Mouse (Mus musculus) urinary bladder, postnatal 4 days (tissue): ENCODE measurements around the gene Ppl.

ENCODE experiments used
- DNase-seq, 2 experiments: peaks; one replicate each; pipeline ENCODE4 v3.0.0; 2021 to 2022; ENCODE audit warnings: low spot score in 2 of 2

The Ppl gene

DNA sequence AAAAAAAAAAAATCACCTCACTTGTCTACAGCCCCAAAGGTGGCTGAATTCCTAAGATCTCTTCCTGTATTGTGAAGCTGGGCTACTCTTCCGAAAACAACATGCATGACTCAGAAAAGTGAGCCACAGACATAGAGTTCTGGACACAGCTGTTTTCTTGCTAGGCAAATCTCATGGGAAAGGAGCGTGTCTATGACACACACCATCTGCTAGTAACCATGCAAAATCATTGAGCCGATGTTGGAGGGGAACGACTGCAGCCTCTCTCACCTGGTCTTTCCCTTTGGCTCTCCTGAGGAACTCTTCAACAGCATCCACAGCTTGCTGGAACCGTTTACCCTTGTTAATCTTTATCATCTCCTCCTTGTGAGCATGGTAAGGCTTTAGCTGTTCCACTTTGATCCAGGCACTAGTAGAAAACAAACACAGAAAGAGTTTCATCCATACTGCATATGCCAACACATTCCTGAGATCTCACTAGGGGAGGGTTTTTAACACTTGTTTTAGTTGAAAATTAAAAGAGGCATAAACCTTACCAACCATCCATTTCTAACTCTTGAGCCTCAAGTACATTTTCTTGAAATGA is 95.5 kb downstream of the Ppl start:
- no peak for DNase-seq
